Mouse (Mus musculus): ENCODE data around the gene Denr.

GRCm38 (mm10) chr5:123904059-123904672, 2.8 kb upstream of the Denr start:
- TF ChIP-seq GATA1 (IDR thresholded peaks at IDR 0.05; ENCODE audit: borderline replicate concordance, low read length): no peak
- no peak for TF ChIP-seq FLI1 (IDR thresholded peaks at IDR 0.05; ENCODE audit: low read length)
